Mouse (Mus musculus) adrenal gland, postnatal 25 days (tissue): ENCODE results near the gene Agk. TPM values are rescaled to one million over a fixed set of nuclear protein-coding genes. Genes with fewer than 3 reads are reported as not detected.

Source experiments
- DNase-seq: peaks from one replicate; pipeline ENCODE4 v3.0.0; 2021; ENCODE audit warnings: mixed read lengths
- total RNA-seq: library from RNA; stranded (reverse); gene quantifications from 2 replicates; pipeline ENCODE4 v1.2.3, GENCODE M21; 2021

Gene Agk
- total RNA-seq, 1 experiment from 2014 or later, result 48.6 TPM

GRCm38 (mm10) chr6:40443281-40443928 lies 118.4 kb downstream of the Agk start:
- no peak for DNase-seq

Other genes with a start within 250 kb of the Agk start
- 16.3 and 21.1 TPM in 2 replicates for gene E330009J07Rik, start 111.0 kb downstream of the Agk start, total RNA-seq
- gene Wee2, start 113.9 kb downstream of the Agk start, total RNA-seq, result not detected in 2 replicates
- gene Ssbp1, start 146.2 kb downstream of the Agk start, total RNA-seq, result 57.1 and 69.2 TPM in 2 replicates
- 0.49 TPM in 1 of 2 replicates, not detected in the other for gene Tas2r137, start 166.1 kb downstream of the Agk start, total RNA-seq
- 0.95 TPM in 1 of 2 replicates, not detected in the other for gene Tas2r108, start 168.4 kb downstream of the Agk start, total RNA-seq
- not detected in 2 replicates for gene Prss37, start 194.3 kb downstream of the Agk start, total RNA-seq
- not detected in 2 replicates for gene Olfr461, start 229.9 kb downstream of the Agk start, total RNA-seq
- gene Olfr460, start 244.3 kb downstream of the Agk start, total RNA-seq, result not detected in 2 replicates